ENCODE assay signal across 1 mouse cellular context in genomic region chr5:129940736-129941494, GRCm38 (mm10).
TF ChIP-seq lines count a peak whose summit lies in the region.

No protein-coding gene starts in this region.

TF ChIP-seq in MEL, 35 proteins besides CTCF, POLR2A, EP300 and RAD21 (continued from another document):
- TF ChIP-seq NELFE (IDR thresholded peaks at IDR 0.05; ENCODE audit: low read depth, low read length) (0 out of 2 replicates have a peak, but pooled peaks have one; percentile 42), CHD1 (IDR thresholded peaks at IDR 0.05; ENCODE audit: low read depth, low read length) (no peak), MYB (IDR thresholded peaks at IDR 0.05; ENCODE audit: low read depth, low read length) (no peak), USF2 (IDR thresholded peaks at IDR 0.05; ENCODE audit: borderline replicate concordance in 1 of 2, insufficient read depth in 1 of 2, low read depth in 1 of 2, low read length in 2 of 2) (no peak), GATA1 (IDR thresholded peaks at IDR 0.05; ENCODE audit: low read depth, low read length) (peak; percentile 66), JUND (IDR thresholded peaks at IDR 0.05; ENCODE audit: low read depth, low read length) (no peak), CHD2 (IDR thresholded peaks at IDR 0.05; ENCODE audit: low read length) (no peak), MEF2A (IDR thresholded peaks at IDR 0.05; ENCODE audit: extremely low read depth, insufficient replicate concordance, low read depth, low read length, poor library complexity, severe bottlenecking) (no peak), HCFC1 (IDR thresholded peaks at IDR 0.05; ENCODE audit: low read depth, low read length) (peak; percentile 30; the same call in 1 of the 2 replicates), MAX (IDR thresholded peaks at IDR 0.05; ENCODE audit: low read length) (peak; percentile 74), SIN3A (IDR thresholded peaks at IDR 0.05; ENCODE audit: low read length) (peak; percentile 78), MAFK (IDR thresholded peaks at IDR 0.05; ENCODE audit: borderline replicate concordance, low read depth, low read length) (no peak), TBP (IDR thresholded peaks at IDR 0.05; ENCODE audit: low read depth, low read length) (peak; percentile 51; the same call in 1 of the 2 replicates), MYC (IDR thresholded peaks at IDR 0.05; ENCODE audit: low read depth, low read length) (peak; percentile 80), E2F4 (IDR thresholded peaks at IDR 0.05; ENCODE audit: borderline replicate concordance, low read depth, low read length) (no peak), USF1 (IDR thresholded peaks at IDR 0.05; ENCODE audit: low read depth, low read length) (no peak), GABPA (IDR thresholded peaks at IDR 0.05; ENCODE audit: low read depth, low read length) (no peak), UBTF (IDR thresholded peaks at IDR 0.05; ENCODE audit: borderline replicate concordance, insufficient read depth, low read depth, low read length) (no peak), ETS1 (IDR thresholded peaks at IDR 0.05; ENCODE audit: low read depth, low read length) (peak; percentile 17; the same call in 1 of the 2 replicates), TAL1 (IDR thresholded peaks at IDR 0.05; ENCODE audit: low read length) (no peak), POLR2AphosphoS2 (IDR thresholded peaks at IDR 0.05; ENCODE audit: low read length) (no peak), MXI1 (IDR thresholded peaks at IDR 0.05; ENCODE audit: low read depth, low read length) (peak; percentile 87), TCF12 (IDR thresholded peaks at IDR 0.05; ENCODE audit: low read depth, low read length) (no peak), ELF1 (IDR thresholded peaks at IDR 0.05; ENCODE audit: low read depth, low read length) (no peak)
